Mouse (Mus musculus) left cerebral cortex, adult 18-20 months (tissue): ENCODE measurements at regions not wholly inside any gene's neighbourhood (a gene's known extent, or its start where the extent isn't known, plus 50 kb on each side); places are given as distances from the start of the nearest gene placed in this dataset.
"Not testable (repeated sequence)": the region's sequence is repeated elsewhere in the genome, so short reads cannot be mapped to it uniquely, and the experiment has no call there.

Source experiments
- DNase-seq, 2 experiments: peaks; one replicate each; pipeline ENCODE4 v3.0.0; 2021 to 2022; ENCODE audit warnings: low spot score in 2 of 2, mixed read lengths in 1 of 2

GRCm38 (mm10) chr8:8850766-8851165 is 160.4 kb upstream of the Arglu1 start:
- no peak for DNase-seq

GRCm38 (mm10) chr8:8847579-8847978 is 157.3 kb upstream of the Arglu1 start:
- DNase-seq, result no peak

- no peak for DNase-seq
Measured at GRCm38 (mm10) chr8:8842326-8842725, 152.0 kb upstream of the Arglu1 start.

DNA sequence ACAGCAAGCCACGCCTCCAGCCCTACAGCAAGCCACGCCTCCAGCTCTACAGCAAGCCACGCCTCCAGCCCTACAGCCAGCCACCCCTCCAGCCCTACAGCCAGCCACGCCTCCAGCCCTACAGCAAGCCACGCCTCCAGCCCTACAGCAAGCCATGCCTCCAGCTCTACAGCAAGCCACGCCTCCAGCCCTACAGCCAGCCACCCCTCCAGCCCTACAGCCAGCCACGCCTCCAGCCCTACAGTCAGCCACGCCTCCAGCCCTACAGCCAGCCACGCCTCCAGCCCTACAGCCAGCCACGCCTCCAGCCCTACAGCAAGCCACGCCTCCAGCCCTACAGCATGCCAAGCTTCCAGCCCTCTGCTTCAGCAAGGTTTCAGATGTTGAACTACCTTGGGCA is 145.8 kb upstream of the Arglu1 start:
- not testable (repeated sequence) for DNase-seq

- DNase-seq, result no peak
Measured at GRCm38 (mm10) chr8:8831306-8831705, 141.0 kb upstream of the Arglu1 start.

DNA sequence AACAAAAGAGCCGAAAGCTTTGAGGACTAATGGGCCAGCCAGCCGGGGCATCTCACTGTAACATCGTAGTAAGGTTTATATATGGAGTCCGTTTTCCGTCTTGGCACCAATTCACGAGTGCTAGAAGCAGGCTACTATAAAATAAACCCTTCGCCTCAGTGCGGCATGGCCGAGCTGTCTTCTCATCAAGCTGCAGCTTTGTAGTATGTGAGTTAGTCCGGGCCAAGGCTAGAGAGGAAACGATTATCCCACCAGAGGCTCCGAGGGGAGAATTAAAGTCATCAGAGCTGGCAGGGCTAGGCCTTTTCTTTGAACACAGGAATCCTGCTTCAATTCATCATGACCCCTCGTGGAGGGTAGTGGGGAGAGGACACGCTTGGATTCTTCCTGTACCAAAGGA is 138.9 kb upstream of the Arglu1 start:
- DNase-seq, result no peak

GRCm38 (mm10) chr8:8827555-8827954 is 137.2 kb upstream of the Arglu1 start:
- no peak for DNase-seq

DNA sequence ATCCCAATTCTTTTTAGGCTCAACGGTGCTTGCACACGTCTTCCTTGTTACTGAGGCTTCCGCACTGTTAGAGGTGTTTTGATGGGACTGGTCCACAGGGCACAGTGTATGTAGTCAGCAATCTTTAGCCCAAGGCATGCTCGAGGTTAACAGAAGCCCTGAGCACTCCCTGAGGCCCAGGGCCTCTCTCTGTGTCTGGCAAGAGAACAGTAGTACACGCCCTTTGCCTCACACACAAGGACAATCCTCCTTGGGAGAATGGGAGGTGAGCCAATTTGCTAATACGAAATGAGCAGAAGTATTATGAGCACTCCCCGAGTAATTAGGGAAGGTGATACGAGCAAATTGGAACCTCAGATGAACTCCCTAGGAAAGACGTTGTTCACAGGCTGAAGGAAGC is 136.5 kb upstream of the Arglu1 start:
- DNase-seq, result no peak

GRCm38 (mm10) chr8:8824886-8825285 is 134.6 kb upstream of the Arglu1 start:
- no peak for DNase-seq

GRCm38 (mm10) chr8:8821119-8821518 is 130.8 kb upstream of the Arglu1 start:
- DNase-seq, result no peak

DNA sequence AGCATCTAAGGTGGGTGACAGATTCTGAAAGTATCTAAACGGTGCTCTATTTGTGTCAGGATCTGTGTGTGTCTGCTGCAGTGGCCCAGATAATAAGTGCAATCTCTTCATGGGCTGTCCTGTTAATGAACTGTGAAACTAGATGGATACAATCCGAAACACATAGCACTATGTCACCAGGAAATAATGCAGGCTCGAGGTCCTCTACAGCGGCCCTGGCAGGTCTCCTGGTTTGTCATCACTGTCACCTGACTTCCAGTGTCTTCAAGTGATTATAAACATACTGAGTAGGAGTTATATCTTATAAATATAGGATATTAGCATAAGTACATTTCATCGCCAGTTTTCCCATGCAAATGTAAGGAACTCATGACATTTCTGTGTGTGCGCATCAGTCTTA is 130.3 kb upstream of the Arglu1 start:
- DNase-seq, result no peak

- DNase-seq, result no peak
Measured at GRCm38 (mm10) chr8:8819233-8819931, 129.1 kb upstream of the Arglu1 start.

GRCm38 (mm10) chr8:8812807-8813167 is 122.5 kb upstream of the Arglu1 start:
- no peak for DNase-seq

DNA sequence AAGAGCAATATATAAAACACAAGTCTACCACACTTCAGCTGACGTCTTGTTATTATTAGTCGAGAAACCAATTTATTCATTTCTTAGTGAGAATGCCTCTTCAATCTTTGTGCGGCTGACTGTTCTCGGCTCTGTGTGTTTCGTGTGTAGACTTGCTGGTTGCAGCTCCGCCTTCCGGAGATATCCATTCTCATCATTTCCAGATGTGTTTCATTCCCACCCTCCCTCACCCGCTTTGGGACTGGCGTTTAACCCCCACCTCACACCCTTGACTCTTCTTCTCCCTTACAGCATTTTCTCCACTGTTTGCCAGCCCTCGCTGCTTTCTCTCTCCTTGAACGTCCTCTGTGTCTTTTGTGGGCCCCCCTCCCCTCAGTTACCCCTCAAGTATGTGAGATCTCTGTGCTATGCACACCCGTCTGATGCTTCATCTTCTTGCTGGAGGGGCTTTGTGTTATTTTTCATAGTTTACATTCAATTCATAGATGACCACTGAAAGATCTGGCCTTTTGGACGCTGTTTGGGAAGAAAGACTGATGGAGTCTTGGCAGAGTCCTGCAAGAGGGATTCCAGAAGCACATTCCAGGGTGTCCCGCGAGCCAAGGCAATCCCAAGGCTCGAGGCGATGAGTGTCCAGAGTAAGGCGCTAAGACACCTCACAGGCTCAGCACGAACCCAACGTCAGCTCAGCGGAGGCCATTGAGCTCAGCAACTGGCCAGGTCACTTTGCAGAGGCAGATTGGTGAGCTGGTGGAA is 121.9 kb upstream of the Arglu1 start:
- no peak for DNase-seq

- DNase-seq, result no peak
Measured at GRCm38 (mm10) chr8:8810928-8811327, 120.6 kb upstream of the Arglu1 start.

- no peak for DNase-seq
Measured at GRCm38 (mm10) chr8:8809835-8810439, 119.6 kb upstream of the Arglu1 start.

DNA sequence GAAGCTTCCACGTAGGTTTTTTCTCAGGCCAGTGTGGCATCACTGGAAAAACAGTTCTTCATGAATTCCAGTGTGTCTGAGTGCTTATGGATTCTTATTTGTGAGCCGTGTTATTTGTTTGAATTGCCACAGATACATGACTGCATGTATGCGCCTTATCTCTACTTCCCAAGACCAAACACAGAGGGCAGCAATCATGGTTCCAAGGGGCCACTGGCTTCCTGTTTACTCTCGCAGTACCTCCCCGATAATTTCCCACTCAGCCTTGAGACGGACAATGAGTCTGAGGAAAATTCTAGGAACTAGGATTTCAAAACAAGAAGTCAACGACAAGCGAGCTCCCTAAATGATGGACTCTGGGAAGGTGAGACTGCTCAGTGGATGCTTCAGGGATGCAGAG is 119.0 kb upstream of the Arglu1 start:
- DNase-seq, result no peak

- no peak for DNase-seq
Measured at GRCm38 (mm10) chr8:8802761-8803340, 112.5 kb upstream of the Arglu1 start.

DNA sequence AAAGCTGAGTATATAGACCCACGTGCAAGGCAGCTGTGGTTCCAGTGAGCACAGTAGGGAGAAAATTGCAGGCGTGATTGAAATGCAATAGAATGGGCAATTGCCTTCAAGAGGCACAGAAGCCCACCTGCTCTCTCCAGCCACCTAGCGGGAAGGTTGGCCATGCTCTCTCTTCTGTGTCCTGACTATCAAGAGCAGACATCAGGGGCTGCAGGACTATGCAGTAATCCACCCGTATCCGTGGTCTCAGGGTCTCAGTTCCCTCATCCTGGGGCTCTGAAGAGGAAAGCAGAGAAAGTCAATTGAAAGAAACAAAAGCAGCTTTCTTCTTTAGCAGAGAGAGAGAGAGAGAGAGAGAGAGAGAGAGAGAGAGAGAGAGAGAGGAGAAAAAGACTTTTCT is 112.0 kb upstream of the Arglu1 start:
- DNase-seq, result no peak

DNA sequence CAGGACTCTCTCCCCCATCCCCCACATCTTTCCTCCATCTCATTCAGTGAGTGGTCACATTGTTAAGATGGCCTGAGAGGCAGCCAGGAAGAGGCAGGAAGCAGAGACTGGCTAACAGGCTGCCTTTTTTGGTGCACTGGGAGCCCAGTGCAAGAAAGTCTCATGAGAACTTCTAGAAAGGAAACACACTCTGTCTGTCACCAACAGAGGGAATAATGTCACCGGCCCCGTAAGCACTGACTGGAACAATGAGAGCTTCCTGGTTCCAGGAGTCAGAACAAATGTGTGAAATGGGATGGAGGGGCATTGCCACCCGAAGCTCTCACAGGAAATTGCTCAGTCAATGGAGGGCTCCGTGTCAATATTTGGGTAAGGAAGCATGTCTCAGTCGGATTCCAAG is 111.3 kb upstream of the Arglu1 start:
- DNase-seq, result no peak

DNA sequence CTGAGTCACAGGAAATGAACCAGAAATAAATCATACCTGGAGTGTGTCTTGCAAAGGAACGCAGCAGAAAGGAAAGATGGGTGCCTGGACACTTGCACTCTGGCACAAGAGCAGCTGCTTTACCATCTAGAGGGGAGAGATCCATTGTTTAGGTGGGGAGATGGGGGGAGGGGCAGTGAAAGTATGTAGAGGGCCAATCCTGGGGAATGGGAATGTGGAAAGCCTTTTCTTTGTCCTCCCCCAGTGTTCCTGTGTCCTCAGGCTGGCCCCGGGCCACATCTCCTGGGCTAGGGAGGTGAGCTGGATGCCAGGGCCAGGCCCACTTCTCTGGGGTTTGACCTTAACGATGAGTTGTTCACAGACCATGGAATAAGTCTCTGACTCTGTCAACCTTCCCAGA is 107.2 kb upstream of the Arglu1 start:
- DNase-seq, result no peak

GRCm38 (mm10) chr8:8796951-8797350 is 106.6 kb upstream of the Arglu1 start:
- DNase-seq, result no peak
